Mouse (Mus musculus) intestine, embryonic 16.5 days (tissue): Measurements from ENCODE around the gene Krt4. TPM values are rescaled to one million over a fixed set of nuclear protein-coding genes. Genes with fewer than 3 reads are reported as not detected.

Source experiments
- ATAC-seq: fragments of 200-750 bp; cut with Nextera tagmentation; 2 replicates; pipeline ENCODE4 v1.8.0; 2017; ENCODE audit warnings: moderate TSS enrichment, moderate library complexity
- H3K27ac ChIP-seq: fragments of 300-500 bp; sonication (generic); 2 replicates; pipeline ENCODE4 v1.5.1; 2014; ENCODE audit warnings: mild to moderate bottlenecking, low read length
- H3K27me3 ChIP-seq: fragments of 300-500 bp; sonication (generic); replicated peaks from 2 replicates; pipeline ENCODE4 v1.6.1; 2014; ENCODE audit warnings: low read length, control low read depth, mixed read lengths; ENCODE audit not compliant: control insufficient read depth, insufficient read depth
- H3K36me3 ChIP-seq: fragments of 300-500 bp; sonication (generic); 2 replicates; pipeline ENCODE4 v1.6.1; 2014; ENCODE audit warnings: low read length, control low read depth; ENCODE audit not compliant: control insufficient read depth, insufficient read depth
- H3K4me1 ChIP-seq: fragments of 300-500 bp; sonication (generic); 2 replicates; pipeline ENCODE4 v1.6.1; 2014; ENCODE audit warnings: low read length, control low read depth, mixed read lengths; ENCODE audit not compliant: control insufficient read depth, insufficient read depth
- H3K4me2 ChIP-seq: fragments of 300-500 bp; sonication (generic); 2 replicates; pipeline ENCODE4 v1.6.1; 2014; ENCODE audit warnings: low read depth, low read length, control low read depth
- H3K4me3 ChIP-seq: fragments of 300-500 bp; sonication (generic); 2 replicates; pipeline ENCODE4 v1.5.1; 2014; ENCODE audit warnings: mild to moderate bottlenecking, low read length
- H3K9ac ChIP-seq: fragments of 300-500 bp; sonication (generic); 2 replicates; pipeline ENCODE4 v1.6.1; 2014; ENCODE audit warnings: low read depth, low read length
- H3K9me3 ChIP-seq: fragments of 300-500 bp; sonication (generic); 2 replicates; pipeline ENCODE4 v1.6.1; 2016; ENCODE audit warnings: low read length, control low read depth; ENCODE audit not compliant: control insufficient read depth
- WGBS: fragments of 180-500 bp; shearing (Covaris S2); extraction: QIAGEN DNeasy Blood & Tissue Kit; methylation state at CpG from one replicate; pipeline ENCODE4 v1.1.7; 2014; 5-methylcytosine and 5-hydroxymethylcytosine counted together
- polyA plus RNA-seq: library from polyadenylated mRNA; unstranded; fragments of >200 nt; fragmentation: Nextera tagmentation; extraction: Ambion mirVana; gene quantifications from 2 replicates; pipeline ENCODE4 v1.2.1, GENCODE M21; 2015

Krt4 gene
- 1.0 TPM in 1 of 2 replicates, not detected in the other for polyA plus RNA-seq

DNA sequence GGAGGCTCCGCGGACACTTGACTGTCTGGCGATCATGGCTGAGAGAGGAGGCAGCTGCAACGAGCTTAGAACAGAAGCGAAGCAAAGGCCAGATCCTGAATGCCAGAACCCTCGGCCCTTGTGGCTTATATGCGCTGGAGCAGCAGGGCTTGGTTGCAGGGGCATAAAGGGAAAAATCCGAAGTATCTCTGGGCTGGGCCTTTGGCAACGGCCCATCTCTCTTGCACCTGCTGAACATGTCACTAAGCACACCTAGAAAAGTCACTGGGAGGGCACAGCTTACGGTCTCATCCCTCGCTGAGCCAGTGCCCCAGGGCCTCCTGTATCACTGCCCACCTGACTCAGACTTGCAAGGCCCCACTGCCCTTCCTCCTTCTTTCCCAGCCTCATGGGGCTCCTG, at the start of gene Krt4:
Gene Krt4 (minus strand): TSS at position 101 of the 400 bp plus-strand sequence.
- Histone ChIP-seq H3K4me1 (peaks cover 4% of the 10 kb centered on the region), H3K9me3 (no peaks in the 10 kb centered on the region), H3K4me3 (no peak within 1 kb of the TSS), H3K4me2 (no peak within 1 kb of the TSS), H3K27me3 (no peaks in the 10 kb centered on the region), H3K9ac (no peak within 1 kb of the TSS), H3K36me3 (no peaks in the 10 kb centered on the region), H3K27ac (no peak within 1 kb of the TSS)
- WGBS = 66% methylated on average over 11 of the region's 11 CpGs
- ATAC-seq = no peak

DNA sequence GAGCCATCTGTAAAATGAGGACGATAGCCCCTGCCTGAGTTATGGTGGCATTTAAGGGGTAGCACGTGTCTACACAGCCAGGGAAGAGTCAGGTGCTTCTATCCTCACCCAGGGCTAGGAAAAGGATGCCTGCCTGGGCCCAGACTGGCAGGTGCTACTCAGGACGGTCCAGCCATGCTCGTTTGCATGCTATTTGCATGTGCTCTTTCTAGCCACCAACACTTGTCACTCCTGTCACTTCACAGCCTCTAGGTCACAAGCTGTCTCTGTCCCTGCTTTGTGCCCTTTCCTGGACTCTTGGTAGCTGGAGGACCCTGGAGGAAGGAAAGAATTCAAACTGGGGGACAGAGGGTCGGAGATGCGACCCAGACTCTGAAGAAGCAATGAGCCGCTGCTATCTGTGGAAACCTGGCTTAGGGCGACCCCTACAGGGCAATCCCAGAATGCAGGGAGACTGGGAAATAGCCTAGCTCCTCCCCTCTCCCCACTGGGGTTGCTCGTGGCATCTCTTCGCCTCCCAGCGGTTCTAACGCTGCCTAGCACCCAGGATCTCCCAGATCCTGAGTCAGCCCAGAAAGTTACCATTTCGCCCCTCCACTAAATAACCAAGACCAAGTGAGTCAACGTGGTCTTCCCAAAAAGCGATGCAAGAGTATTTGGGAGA, 49.0 kb upstream of the Krt4 start:
- H3K4me3 ChIP-seq = no peak overlapping the region
- 0 out of 2 replicates have a peak, but pooled peaks have one; percentile 12 for ATAC-seq
- H3K27me3 ChIP-seq = no peaks in the 10 kb centered on the region
- H3K4me2 ChIP-seq = no peak overlapping the region
- H3K36me3 ChIP-seq = no peaks in the 10 kb centered on the region
- peak overlapping the region; percentile 27; the same call in 1 of the 2 replicates for H3K9ac ChIP-seq
- 13% methylated on average over 15 of the region's 15 CpGs for whole genome bisulfite sequencing
- no peaks in the 10 kb centered on the region for H3K9me3 ChIP-seq
- no peak overlapping the region for H3K27ac ChIP-seq
- H3K4me1 ChIP-seq = peaks cover 46% of the 10 kb centered on the region

DNA sequence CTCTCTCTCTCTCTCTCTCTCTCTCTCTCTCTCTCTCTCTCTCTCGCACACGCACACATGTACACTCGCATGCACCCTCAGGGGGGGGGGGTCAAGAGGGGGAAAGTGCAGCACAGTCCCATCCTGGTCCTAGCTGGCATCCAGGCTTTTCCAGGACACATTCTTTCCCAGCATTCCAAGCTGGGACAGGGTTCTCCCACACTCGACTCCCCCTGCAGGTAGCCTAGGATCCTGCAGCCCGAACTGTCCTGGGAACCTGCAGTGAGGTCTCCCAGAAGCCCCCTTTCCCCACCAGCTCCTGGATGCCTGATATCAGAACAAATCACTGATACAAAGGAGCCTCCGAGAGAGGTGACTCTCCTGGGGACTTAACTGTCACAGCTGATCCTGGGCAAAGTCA, 46.0 kb upstream of the Krt4 start:
- peaks cover 18% of the 10 kb centered on the region; the same call in 1 of the 2 replicates for H3K4me1 ChIP-seq
- no peaks in the 10 kb centered on the region for H3K9me3 ChIP-seq
- no peaks in the 10 kb centered on the region for H3K36me3 ChIP-seq
- H3K9ac ChIP-seq = no peak overlapping the region
- no peaks in the 10 kb centered on the region for H3K27me3 ChIP-seq
- no peak overlapping the region for H3K27ac ChIP-seq
- no peak overlapping the region for H3K4me3 ChIP-seq
- ATAC-seq = no peak
- H3K4me2 ChIP-seq = no peak overlapping the region
- 9% methylated on average over 3 of the region's 6 CpGs for WGBS

DNA sequence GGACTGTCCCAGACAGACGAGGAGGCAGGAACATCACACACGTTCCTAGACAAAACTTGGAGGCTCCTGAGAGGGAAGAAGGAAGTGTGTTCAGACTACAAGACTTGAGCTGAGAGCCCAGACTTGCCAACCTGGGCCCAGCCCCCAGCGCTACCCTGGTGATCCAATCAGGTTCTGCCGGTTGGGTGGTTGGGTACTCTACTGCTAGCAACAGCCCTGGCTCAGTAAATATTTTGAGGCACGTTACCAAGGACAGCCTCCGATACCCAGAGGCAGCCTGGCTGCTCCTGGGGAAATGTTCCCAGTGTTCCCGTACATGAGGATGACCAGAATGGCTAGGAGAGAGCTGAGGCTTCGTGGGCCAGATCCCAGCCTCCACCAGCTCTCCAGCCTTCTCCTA, 42.3 kb upstream of the Krt4 start:
- no peaks in the 10 kb centered on the region for H3K27me3 ChIP-seq
- H3K9me3 ChIP-seq = no peaks in the 10 kb centered on the region
- no peak overlapping the region for H3K9ac ChIP-seq
- H3K27ac ChIP-seq = no peak overlapping the region
- H3K4me1 ChIP-seq = no peaks in the 10 kb centered on the region
- H3K4me3 ChIP-seq = no peak overlapping the region
- H3K36me3 ChIP-seq = no peaks in the 10 kb centered on the region
- 71% methylated on average over 8 of the region's 8 CpGs for WGBS
- H3K4me2 ChIP-seq = no peak overlapping the region
- peak; percentile 58; the same call in 1 of the 2 replicates for ATAC-seq

DNA sequence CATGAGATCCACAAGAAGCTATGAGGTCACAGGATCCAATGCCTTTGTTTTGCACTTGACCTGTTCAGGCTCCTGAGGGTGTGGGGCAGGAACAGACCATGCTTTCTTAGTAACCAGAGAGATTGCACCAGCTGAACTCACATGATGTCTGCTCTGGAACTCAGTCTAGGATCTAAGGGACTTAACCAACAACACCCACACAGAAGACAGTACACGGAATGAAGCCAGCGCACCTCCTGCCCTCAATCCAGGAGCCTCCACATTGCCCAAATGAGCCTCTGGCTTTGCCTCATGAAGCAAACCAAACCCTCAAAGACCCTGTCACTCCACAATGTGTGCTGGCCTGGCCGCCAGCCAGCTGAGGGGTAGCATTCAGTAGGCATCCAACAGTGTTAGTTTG, 34.4 kb upstream of the Krt4 start:
- Histone ChIP-seq H3K27ac (no peak overlapping the region), H3K9ac (no peak overlapping the region), H3K9me3 (no peaks in the 10 kb centered on the region), H3K27me3 (no peaks in the 10 kb centered on the region), H3K4me3 (no peak overlapping the region), H3K4me1 (no peaks in the 10 kb centered on the region), H3K4me2 (no peak overlapping the region), H3K36me3 (no peaks in the 10 kb centered on the region)
- WGBS = 82% methylated on average over 3 of the region's 3 CpGs
- no peak for ATAC-seq

DNA sequence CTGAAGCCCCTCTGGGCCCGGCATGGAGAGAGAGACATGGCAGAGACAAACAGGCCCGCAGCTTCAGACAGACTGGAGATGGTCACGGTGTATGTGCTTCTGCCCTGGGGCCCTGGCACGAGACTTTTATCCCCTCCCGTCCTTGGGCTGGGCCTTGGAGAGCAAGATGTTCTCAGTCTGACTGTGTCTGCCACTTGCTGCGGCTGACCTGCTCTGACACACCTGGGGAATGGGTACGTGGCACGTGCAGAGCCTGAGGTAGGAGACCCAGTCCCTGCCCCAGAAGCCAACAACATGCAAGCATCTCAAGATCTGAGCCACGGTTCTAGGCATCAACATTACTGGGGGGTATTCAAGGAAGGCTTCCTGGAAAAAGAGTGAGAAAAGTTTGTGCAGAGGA, 29.7 kb upstream of the Krt4 start, which contains the start of gene Krt78:
Gene Krt78 (minus strand): TSS at position 101 of the 400 bp plus-strand sequence.
- Histone ChIP-seq H3K36me3 (no peaks in the 10 kb centered on the region), H3K4me3 (no peak within 1 kb of the TSS), H3K9ac (no peak within 1 kb of the TSS), H3K4me1 (peaks cover 8% of the 10 kb centered on the region; the same call in 1 of the 2 replicates), H3K27ac (no peak within 1 kb of the TSS), H3K27me3 (no peaks in the 10 kb centered on the region), H3K9me3 (no peaks in the 10 kb centered on the region), H3K4me2 (no peak within 1 kb of the TSS)
- WGBS = 92% methylated on average over 9 of the region's 9 CpGs
- no peak for ATAC-seq

DNA sequence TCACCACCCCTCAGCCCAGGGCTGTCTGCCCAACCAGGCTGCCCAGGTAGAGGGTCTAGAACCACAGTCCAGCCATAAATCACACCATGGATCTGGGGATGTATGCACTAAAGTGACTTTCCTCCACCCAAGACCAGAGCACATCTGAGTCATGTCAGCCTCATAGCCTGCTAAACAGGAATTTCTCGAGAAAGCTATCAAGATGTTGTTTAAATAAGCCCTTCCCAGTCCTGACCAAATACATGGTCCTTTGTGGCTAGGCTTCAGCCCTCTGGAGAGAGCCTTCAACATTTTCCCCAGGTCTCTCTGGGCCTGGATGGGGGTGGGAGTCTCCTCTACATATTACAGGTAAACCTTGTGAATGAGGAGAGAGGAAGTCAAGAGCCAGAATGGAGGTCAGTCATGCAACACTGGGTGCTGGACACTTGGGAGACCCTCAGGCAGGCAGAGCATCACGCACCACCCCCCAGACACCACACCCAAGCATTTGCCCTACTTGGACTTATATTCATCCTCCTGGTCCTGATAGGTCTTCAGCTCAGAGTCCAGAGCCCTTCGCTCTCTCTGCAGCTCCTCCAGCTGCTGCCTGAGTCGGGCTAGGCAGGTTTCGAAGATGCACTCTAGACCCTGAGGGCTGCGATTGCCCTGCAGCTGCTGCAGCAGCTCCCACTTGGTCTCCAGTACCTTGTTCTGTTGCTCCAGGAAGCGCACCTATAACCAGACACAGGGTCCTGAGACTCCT, 28.4 kb upstream of the Krt4 start:
- H3K36me3 ChIP-seq = no peaks in the 10 kb centered on the region
- H3K27ac ChIP-seq = no peak overlapping the region
- peak; percentile 23; the same call in 1 of the 2 replicates for ATAC-seq
- H3K4me3 ChIP-seq = no peak overlapping the region
- no peak overlapping the region for H3K9ac ChIP-seq
- H3K4me1 ChIP-seq = peaks cover 8% of the 10 kb centered on the region; the same call in 1 of the 2 replicates
- H3K9me3 ChIP-seq = no peaks in the 10 kb centered on the region
- no peak overlapping the region for H3K4me2 ChIP-seq
- no peaks in the 10 kb centered on the region for H3K27me3 ChIP-seq
- 72% methylated on average over 7 of the region's 7 CpGs for WGBS

DNA sequence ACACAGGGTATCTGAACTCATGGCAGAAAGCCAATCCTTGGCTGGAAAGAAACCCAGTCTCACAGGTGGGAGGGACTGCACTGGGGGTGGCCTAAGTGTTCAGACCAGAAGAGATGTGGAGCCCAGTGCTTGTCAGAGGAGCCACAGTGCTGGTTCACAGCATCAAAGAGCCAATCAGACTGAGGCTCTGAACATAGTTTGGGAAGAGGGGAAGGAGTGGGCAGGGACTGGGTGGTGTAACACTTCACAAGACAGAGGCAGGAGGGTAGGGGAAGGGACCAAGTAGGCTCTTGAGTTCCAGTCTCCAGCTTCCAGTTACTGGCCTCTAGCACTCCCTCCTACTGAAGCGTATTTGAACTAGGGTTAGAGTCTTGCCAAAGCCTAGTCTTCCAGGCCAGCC, 20.9 kb upstream of the Krt4 start:
- Histone ChIP-seq H3K36me3 (no peaks in the 10 kb centered on the region), H3K9ac (no peak overlapping the region), H3K27me3 (no peaks in the 10 kb centered on the region), H3K4me3 (no peak overlapping the region), H3K4me1 (0 out of 2 replicates have a peak, but pooled peaks cover 3% of the 10 kb centered on the region), H3K4me2 (no peak overlapping the region), H3K9me3 (no peaks in the 10 kb centered on the region), H3K27ac (no peak overlapping the region)
- WGBS = 93% methylated on average over 1 of the region's 1 CpGs
- no peak for ATAC-seq

DNA sequence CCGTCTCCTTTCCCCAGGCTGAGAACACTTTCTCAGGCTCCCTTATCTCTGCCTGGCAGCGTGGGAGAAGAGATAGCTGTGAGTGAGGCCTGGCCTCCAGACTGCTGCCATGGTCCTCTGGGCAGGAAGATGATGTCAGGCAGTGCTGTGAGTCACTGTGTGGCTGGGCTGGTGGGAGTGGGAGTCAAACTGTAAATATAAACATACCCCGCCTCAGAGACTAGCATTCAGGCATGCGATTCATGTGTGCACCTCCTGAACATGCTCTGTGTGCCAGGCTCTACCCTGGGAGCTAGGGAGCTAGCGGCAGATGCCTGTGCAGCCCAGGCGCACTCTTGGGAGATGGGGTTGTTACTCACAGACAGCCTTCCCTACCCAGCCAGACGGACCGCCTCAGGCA, 17.4 kb upstream of the Krt4 start:
- Histone ChIP-seq H3K27ac (no peak overlapping the region), H3K36me3 (no peaks in the 10 kb centered on the region), H3K27me3 (no peaks in the 10 kb centered on the region), H3K4me3 (no peak overlapping the region), H3K9ac (no peak overlapping the region), H3K4me1 (0 out of 2 replicates have a peak, but pooled peaks cover 3% of the 10 kb centered on the region), H3K9me3 (no peaks in the 10 kb centered on the region), H3K4me2 (no peak overlapping the region)
- no peak for ATAC-seq
- WGBS = 34% methylated on average over 8 of the region's 8 CpGs
